Mouse (Mus musculus) mammary gland, adult 2 months (tissue): ENCODE results near the gene Kcng4. TPM values are rescaled to one million over a fixed set of nuclear protein-coding genes. Genes with fewer than 3 reads are reported as not detected.

Experiments
- polyA plus RNA-seq: library from polyadenylated mRNA; depleted of rRNA; stranded (reverse); fragments of >200 nt; gene quantifications from 2 replicates; pipeline ENCODE4 v1.2.3, GENCODE M21; 2012; ENCODE audit warnings: low replicate concordance; rRNA removed

Gene Kcng4
- 1.4 and 1.7 TPM in 2 replicates for polyA plus RNA-seq

DNA sequence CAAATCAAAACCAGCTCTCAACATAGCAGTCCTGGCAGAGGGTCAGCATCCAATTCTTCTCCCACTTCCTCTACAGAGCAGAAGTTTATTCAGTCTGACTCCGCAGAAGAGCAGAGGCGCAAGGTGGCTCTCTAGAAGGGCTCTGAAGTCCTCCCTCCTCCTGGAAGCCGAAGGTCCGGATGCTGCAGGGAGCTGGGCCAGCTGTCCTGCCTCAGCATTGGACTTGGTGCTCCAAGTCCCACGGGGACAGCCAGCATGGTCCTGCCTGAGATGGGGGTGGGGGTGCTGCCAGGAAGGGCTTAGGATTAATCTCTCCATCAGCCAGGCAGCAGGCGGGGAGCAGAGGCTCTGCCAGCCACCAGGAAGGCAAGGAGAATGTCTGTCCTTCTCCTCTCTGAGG lies at the start of gene Kcng4:
Kcng4 (minus strand) TSS at position 303 of the 400 bp plus-strand sequence.

DNA sequence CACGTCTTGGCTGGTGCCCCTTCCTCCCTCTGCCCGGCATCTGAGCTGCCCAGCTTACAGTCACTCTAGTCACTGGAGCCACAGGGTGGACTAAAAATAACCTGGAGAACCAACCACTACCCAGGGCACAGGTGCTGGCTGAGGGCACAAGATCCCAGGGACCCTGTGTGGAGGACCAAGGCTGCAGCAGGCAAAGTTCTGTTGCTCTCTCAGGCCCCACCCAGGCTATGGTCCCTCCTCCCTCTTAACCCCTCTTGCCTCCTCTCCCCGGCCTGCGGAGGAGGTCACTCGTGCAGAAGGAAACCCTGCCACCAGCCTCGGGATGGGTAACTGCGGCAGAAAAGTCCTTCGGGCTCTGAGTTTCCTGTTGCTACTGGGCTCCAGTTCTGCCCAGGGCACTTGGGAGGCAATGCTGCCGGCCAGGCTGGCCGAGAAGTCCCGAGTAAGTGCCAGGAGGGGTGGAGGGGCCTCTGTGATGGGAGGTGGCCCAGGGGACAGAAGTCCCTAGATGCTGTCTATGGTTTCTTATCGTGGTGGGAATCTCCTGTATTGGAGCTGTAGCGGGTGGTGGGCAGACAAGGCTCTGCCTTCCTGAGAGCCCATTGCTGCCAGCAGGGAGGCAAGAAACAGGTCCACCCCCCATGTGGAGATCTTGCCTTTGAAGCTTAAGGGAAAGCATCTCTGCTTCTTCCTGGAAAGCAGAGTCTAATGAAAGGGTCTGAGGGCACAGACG lies 30.9 kb upstream of the Kcng4 start, which contains the start of gene Wfdc1:
Wfdc1 (plus strand) TSS at position 147 of the 733 bp plus-strand sequence.

DNA sequence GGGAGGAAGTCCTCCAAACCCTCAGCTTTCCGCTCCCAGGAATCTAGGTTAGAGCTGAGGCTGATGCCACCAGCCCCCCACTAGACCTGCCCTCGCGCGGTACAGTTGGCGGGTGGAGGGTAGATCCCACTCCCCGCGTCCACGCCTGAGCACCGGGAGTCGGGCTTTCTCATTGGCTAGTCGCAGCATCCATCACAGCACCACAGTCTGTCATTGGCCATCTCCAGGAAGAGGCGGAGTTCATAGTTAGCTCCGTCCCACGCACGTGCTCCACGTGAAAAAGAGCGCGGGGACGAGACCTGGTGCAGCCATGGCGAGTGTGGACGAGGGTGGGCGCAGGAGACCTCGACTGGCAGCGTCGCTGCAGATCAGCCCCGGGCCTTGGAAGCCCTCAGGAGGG lies 23.0 kb downstream of the Kcng4 start, which contains the start of gene Adad2:
Adad2 (plus strand) TSS at position 277 of the 400 bp plus-strand sequence.

GRCm38 (mm10) chr8:119604996-119605395 lies 30.5 kb downstream of the Kcng4 start, which contains the start of gene Taf1c:
Gene Taf1c, minus strand, starts transcription at chr8:119605222.

GRCm38 (mm10) chr8:119574437-119575365 lies 60.8 kb downstream of the Kcng4 start, which contains the start of the genes Hsdl1 and Dnaaf1:
Gene Hsdl1, minus strand, starts transcription at chr8:119575183.
Gene Dnaaf1, plus strand, starts transcription at chr8:119575235.

Other genes with a start within 250 kb of the Kcng4 start
- 45.3 and 61.0 TPM in 2 replicates for gene Mlycd, start 240.8 kb downstream of the Kcng4 start, polyA plus RNA-seq
- 26.0 and 28.9 TPM in 2 replicates for gene Osgin1, start 201.6 kb downstream of the Kcng4 start, polyA plus RNA-seq
- gene Necab2, start 189.0 kb downstream of the Kcng4 start, polyA plus RNA-seq = 0.88 and 1.0 TPM in 2 replicates
- 0.05 and 0.16 TPM in 2 replicates for gene Slc38a8, start 134.0 kb downstream of the Kcng4 start, polyA plus RNA-seq
- gene Mbtps1, start 76.9 kb downstream of the Kcng4 start, polyA plus RNA-seq = 76.3 and 88.2 TPM in 2 replicates
- 22.5 and 27.9 TPM in 2 replicates for gene Hsdl1, start 60.5 kb downstream of the Kcng4 start, polyA plus RNA-seq
- not detected in 2 replicates for gene Dnaaf1, start 60.4 kb downstream of the Kcng4 start, polyA plus RNA-seq
- 21.6 and 47.0 TPM in 2 replicates for gene Taf1c, start 30.5 kb downstream of the Kcng4 start, polyA plus RNA-seq
- gene Adad2, start 22.9 kb downstream of the Kcng4 start, polyA plus RNA-seq = not detected in 2 replicates
- gene Wfdc1, start 30.7 kb upstream of the Kcng4 start, polyA plus RNA-seq = 8.0 and 21.8 TPM in 2 replicates
- 2.5 and 2.9 TPM in 2 replicates for gene Atp2c2, start 64.3 kb upstream of the Kcng4 start, polyA plus RNA-seq
- 9.8 and 10.4 TPM in 2 replicates for gene Tldc1, start 142.7 kb upstream of the Kcng4 start, polyA plus RNA-seq
- 212 and 609 TPM in 2 replicates for gene Cotl1, start 204.9 kb upstream of the Kcng4 start, polyA plus RNA-seq
- 20.4 and 49.9 TPM in 2 replicates for gene Klhl36, start 226.6 kb upstream of the Kcng4 start, polyA plus RNA-seq